ENCODE assay signal across 8 mouse cellular contexts in the genomic region with DNA sequence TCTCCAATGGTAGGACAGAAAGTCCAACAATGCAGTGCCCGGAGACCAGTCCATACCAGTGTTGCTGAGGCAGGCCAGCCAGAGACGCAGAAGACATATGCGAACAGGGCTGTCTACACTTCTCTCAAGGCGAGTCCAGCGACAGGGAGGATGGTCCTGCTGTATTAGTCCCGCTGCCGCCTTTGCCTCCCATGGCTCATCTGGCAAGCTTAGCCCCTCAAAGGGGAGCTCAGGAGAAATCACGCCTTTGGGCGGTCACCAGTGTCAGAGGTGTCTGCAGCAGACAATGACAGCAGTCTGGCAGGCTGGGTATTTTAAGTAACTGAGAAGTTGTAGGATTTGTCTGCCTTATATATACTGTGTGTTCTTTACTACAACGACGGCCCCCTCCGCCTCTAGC. TPM values are rescaled to one million over a fixed set of nuclear protein-coding genes. Genes with fewer than 3 reads are reported as not detected.
DNase-seq lines count a peak whose midpoint lies in the region; ATAC-seq and TF ChIP-seq lines count a peak whose summit lies in the region.

No protein-coding gene starts in this region.

- no peak for TF ChIP-seq CTCF in cerebellum, adult 2 months (IDR thresholded peaks at IDR 0.05; ENCODE audit: borderline replicate concordance, insufficient read depth, low read depth, low read length)
- no peak for TF ChIP-seq CTCF in ES-Bruce4 (IDR thresholded peaks at IDR 0.05; ENCODE audit: low read depth, low read length)
- TF ChIP-seq CTCF in thymus, adult 2 months (IDR thresholded peaks at IDR 0.05; ENCODE audit: borderline replicate concordance, control insufficient read depth, extremely low read depth, insufficient read depth, low read length, poor library complexity), result no peak

- no peaks in the 10 kb centered on the region for H3K4me1 ChIP-seq in cerebellum, adult 2 months (ENCODE audit: control insufficient read depth, insufficient read depth, low read length)
- no peaks in the 10 kb centered on the region for H3K4me1 ChIP-seq in ES-Bruce4 (ENCODE audit: control insufficient read depth, insufficient read depth, low read length)
- no peaks in the 10 kb centered on the region for H3K4me1 ChIP-seq in forebrain, embryonic 11.5 days (replicated peaks; ENCODE audit: control insufficient read depth, insufficient read depth, low read length)
- H3K4me1 ChIP-seq in intestine, embryonic 15.5 days (replicated peaks), result no peaks in the 10 kb centered on the region
- peaks cover 24% of the 10 kb centered on the region for H3K4me1 ChIP-seq in neural tube, embryonic 13.5 days (replicated peaks)
- peaks cover 10% of the 10 kb centered on the region for H3K4me1 ChIP-seq in thymus, adult 2 months (replicated peaks; ENCODE audit: control insufficient read depth, insufficient read depth, low read length)

- no peak for ATAC-seq in cerebellum, adult (ENCODE audit: insufficient number of reproducible peaks, low FRiP score, low TSS enrichment)
- ATAC-seq in forebrain, embryonic 11.5 days (replicated peaks; ENCODE audit: low FRiP score), result no peak
- no peak for ATAC-seq in intestine, embryonic 15.5 days
- ATAC-seq in neural tube, embryonic 13.5 days (ENCODE audit: low read depth), result no peak

- no peak for TF ChIP-seq POLR2A in cerebellum, adult 2 months (IDR thresholded peaks at IDR 0.05; ENCODE audit: borderline replicate concordance, insufficient read depth, low read length)
- no peak for TF ChIP-seq POLR2A in ES-Bruce4 (IDR thresholded peaks at IDR 0.05; ENCODE audit: insufficient read depth, low read length)
- TF ChIP-seq POLR2A in thymus, adult 2 months (IDR thresholded peaks at IDR 0.05; ENCODE audit: control insufficient read depth, extremely low read depth, insufficient read depth, low read length, poor library complexity), result no peak

- H3K4me3 ChIP-seq in cerebellum, adult 2 months (replicated peaks; ENCODE audit: insufficient read depth, low read depth, low read length), result peak overlapping the region; percentile 88
- H3K4me3 ChIP-seq in ES-Bruce4 (ENCODE audit: low read depth, low read length), result peak overlapping the region; percentile 47
- H3K4me3 ChIP-seq in forebrain, embryonic 11.5 days (ENCODE audit: low read depth, low read length), result peak overlapping the region; percentile 52
- peak overlapping the region; percentile 53 for H3K4me3 ChIP-seq in intestine, embryonic 15.5 days (replicated peaks)
- peak overlapping the region; percentile 57 for H3K4me3 ChIP-seq in neural tube, embryonic 13.5 days
- H3K4me3 ChIP-seq in thymus, adult 2 months (ENCODE audit: control insufficient read depth, insufficient read depth, low read length), result no peak overlapping the region

- TF ChIP-seq EP300 in ES-Bruce4 (IDR thresholded peaks at IDR 0.05; ENCODE audit: insufficient read depth, low read depth, low read length), result no peak

- DNase-seq in cerebellum, adult 2 months, result peak; percentile 12 to 20
- peak; percentile 51 for DNase-seq in forebrain, embryonic 11.5 days (ENCODE audit: low spot score)
- no peak for DNase-seq in thymus, adult 2 months
- DNase-seq in layer of hippocampus, postnatal 36 days, result no peak

- H3K27me3 ChIP-seq in cerebellum, adult 2 months (ENCODE audit: control insufficient read depth, insufficient read depth, low read length), result no peaks in the 10 kb centered on the region
- no peaks in the 10 kb centered on the region for H3K27me3 ChIP-seq in ES-Bruce4 (ENCODE audit: control insufficient read depth, insufficient read depth, low read length, poor library complexity, severe bottlenecking)
- H3K27me3 ChIP-seq in forebrain, embryonic 11.5 days (ENCODE audit: control insufficient read depth, insufficient read depth, low read length), result no peaks in the 10 kb centered on the region
- no peaks in the 10 kb centered on the region for H3K27me3 ChIP-seq in intestine, embryonic 15.5 days (replicated peaks)
- no peaks in the 10 kb centered on the region for H3K27me3 ChIP-seq in neural tube, embryonic 13.5 days
- H3K27me3 ChIP-seq in thymus, adult 2 months (ENCODE audit: control insufficient read depth, insufficient read depth, low read length), result no peaks in the 10 kb centered on the region

- 4% methylated on average over 12 of the region's 12 CpGs for WGBS in cerebellum, adult 2 months
- WGBS in forebrain, embryonic 11.5 days, result 31% methylated on average over 12 of the region's 12 CpGs
- WGBS in intestine, embryonic 15.5 days, result 39% methylated on average over 12 of the region's 12 CpGs
- 30% methylated on average over 12 of the region's 12 CpGs for WGBS in neural tube, embryonic 13.5 days
- 72% methylated on average over 12 of the region's 12 CpGs for WGBS in thymus, adult 2 months

- no peak overlapping the region for H3K27ac ChIP-seq in cerebellum, adult 2 months (ENCODE audit: insufficient read depth, low read length)
- H3K27ac ChIP-seq in ES-Bruce4 (ENCODE audit: insufficient read depth, low read length), result no peak overlapping the region
- no peak overlapping the region for H3K27ac ChIP-seq in forebrain, embryonic 11.5 days (ENCODE audit: low read depth, low read length)
- H3K27ac ChIP-seq in intestine, embryonic 15.5 days, result peak overlapping the region; percentile 89; the same call in 1 of the 2 replicates
- peak overlapping the region; percentile 87 for H3K27ac ChIP-seq in neural tube, embryonic 13.5 days (replicated peaks)
- no peak overlapping the region for H3K27ac ChIP-seq in thymus, adult 2 months (ENCODE audit: control insufficient read depth, insufficient read depth, low read length)

- H3K9ac ChIP-seq in ES-Bruce4 (ENCODE audit: low read depth, poor library complexity, severe bottlenecking), result peak overlapping the region; percentile 61; the same call in 1 of the 2 replicates
- peak overlapping the region; percentile 67 for H3K9ac ChIP-seq in forebrain, embryonic 11.5 days (ENCODE audit: low read length)
- peak overlapping the region; percentile 58 for H3K9ac ChIP-seq in intestine, embryonic 15.5 days
- H3K9ac ChIP-seq in neural tube, embryonic 13.5 days, result peak overlapping the region; percentile 75

- no peaks in the 10 kb centered on the region for H3K9me3 ChIP-seq in ES-Bruce4 (replicated peaks; ENCODE audit: control insufficient read depth, insufficient read depth, low read length, poor library complexity, severe bottlenecking)
- H3K9me3 ChIP-seq in forebrain, embryonic 11.5 days (ENCODE audit: control insufficient read depth, low read length), result no peaks in the 10 kb centered on the region
- H3K9me3 ChIP-seq in intestine, embryonic 15.5 days, result no peaks in the 10 kb centered on the region
- no peaks in the 10 kb centered on the region for H3K9me3 ChIP-seq in neural tube, embryonic 13.5 days

- no peaks in the 10 kb centered on the region for H3K36me3 ChIP-seq in ES-Bruce4 (ENCODE audit: control insufficient read depth, insufficient read depth, low read length, poor library complexity, severe bottlenecking)
- H3K36me3 ChIP-seq in forebrain, embryonic 11.5 days (ENCODE audit: control insufficient read depth, insufficient read depth, low read length), result no peaks in the 10 kb centered on the region
- no peaks in the 10 kb centered on the region for H3K36me3 ChIP-seq in intestine, embryonic 15.5 days
- no peaks in the 10 kb centered on the region for H3K36me3 ChIP-seq in neural tube, embryonic 13.5 days
- H3K36me3 ChIP-seq in thymus, adult 2 months (ENCODE audit: control insufficient read depth, insufficient read depth, low read length), result no peaks in the 10 kb centered on the region

- peak overlapping the region; percentile 52 for H3K4me2 ChIP-seq in forebrain, embryonic 11.5 days (ENCODE audit: low read depth, low read length, severe bottlenecking)
- H3K4me2 ChIP-seq in intestine, embryonic 15.5 days (replicated peaks), result peak overlapping the region; percentile 62
- peak overlapping the region; percentile 64 for H3K4me2 ChIP-seq in neural tube, embryonic 13.5 days

RNA-seq across cellular contexts. Expression of a gene that starts 1.3 kb away (rescaled TPM):
- polyA plus RNA-seq in cerebellum, adult 2 months (2012; rRNA removed), result 6.2 and 6.6 TPM in 2 replicates
- polyA plus RNA-seq in ES-Bruce4 (2011; ENCODE audit: insufficient read depth, insufficient read length, low read depth, missing spikeins), result 10.9 and 11.2 TPM in 2 replicates
- polyA plus RNA-seq in forebrain, embryonic 11.5 days (2014; fragmentation: Nextera tagmentation; extraction: Ambion mirVana), result 8.5 and 8.7 TPM in 2 replicates
- 10.2 and 10.7 TPM in 2 replicates for polyA plus RNA-seq in intestine, embryonic 15.5 days (2015; fragmentation: Nextera tagmentation; extraction: Ambion mirVana)
- 11.9 and 13.1 TPM in 2 replicates for polyA plus RNA-seq in neural tube, embryonic 13.5 days (2015; fragmentation: Nextera tagmentation; extraction: Ambion mirVana)
- 5.1 and 5.2 TPM in 2 replicates for polyA plus RNA-seq in thymus, adult 2 months (2012; rRNA removed)
- total RNA-seq in layer of hippocampus, postnatal 36 days (2021), result 1 to 10 TPM; 5.3 to 5.8 TPM

Comparison
In these comparisons a context has a peak if more than half of its experiments do, and no peak if none do; other contexts are left out.
1. DNase-seq: peak in cerebellum, adult 2 months (2 of 2) and forebrain, embryonic 11.5 days (single experiment); none in thymus, adult 2 months (single experiment) and layer of hippocampus, postnatal 36 days (0 of 2).
2. H3K27ac ChIP-seq: peak in intestine, embryonic 15.5 days (single experiment) and neural tube, embryonic 13.5 days (single experiment); none in cerebellum, adult 2 months (single experiment), ES-Bruce4 (single experiment), forebrain, embryonic 11.5 days (single experiment) and thymus, adult 2 months (single experiment).
3. Peak in every context shown above with its lines, with median percentiles within 50 percentile points of each other: H3K9ac ChIP-seq and H3K4me2 ChIP-seq.